Mouse (Mus musculus) CH12.LX (cell line): Measurements from ENCODE around the gene Lrch4. TPM values are rescaled to one million over a fixed set of nuclear protein-coding genes. Genes with fewer than 3 reads are reported as not detected.

Experiments used
- DNase-seq: peaks from one replicate; pipeline ENCODE4 v3.0.0-alpha.2; 2013; ENCODE audit errors: extremely low read depth
- H3K27ac ChIP-seq: 2 replicates; pipeline ENCODE4 v1.5.1; 2012; ENCODE audit warnings: low read depth, mild to moderate bottlenecking, control low read depth, moderate library complexity; ENCODE audit not compliant: insufficient read depth
- H3K27me3 ChIP-seq: replicated peaks from 2 replicates; pipeline ENCODE3; 2012; ENCODE audit warnings: inconsistent platforms
- H3K36me3 ChIP-seq, 2 experiments: replicated peaks in 1 of 2; 2 replicates each; pipeline versions ENCODE3 to v1.6.1; 2012; ENCODE audit warnings: inconsistent platforms in 1 of 2, low read length in 1 of 2, mild to moderate bottlenecking in 1 of 2, mixed read lengths in 1 of 2, moderate library complexity in 1 of 2; ENCODE audit not compliant: control insufficient read depth in 1 of 2, insufficient read depth in 1 of 2
- H3K4me1 ChIP-seq, 2 experiments: 2 replicates each; pipeline ENCODE4 v1.6.1; 2012; ENCODE audit warnings: inconsistent platforms in 1 of 2, moderate library complexity in 1 of 2; ENCODE audit not compliant: insufficient read depth in 2 of 2, control insufficient read depth in 1 of 2
- H3K4me2 ChIP-seq: 2 replicates; pipeline ENCODE4 v1.6.1; 2012; ENCODE audit warnings: low read depth, mild to moderate bottlenecking, control low read depth; ENCODE audit not compliant: poor library complexity, insufficient read depth, severe bottlenecking
- H3K4me3 ChIP-seq, 3 experiments: fragments of 150-350 bp in 1 of 3; sonication (generic) in 1 of 3; replicated peaks in 1 of 3; 2 replicates each; pipeline versions ENCODE3 to v1.5.1; 2011 to 2012; ENCODE audit warnings: low read depth in 2 of 3, low read length in 2 of 3, mild to moderate bottlenecking in 2 of 3, moderate library complexity in 2 of 3, control low read depth in 1 of 3, improper control_type of control experiment in 1 of 3, inconsistent platforms in 1 of 3, mixed read lengths in 1 of 3; ENCODE audit not compliant: poor library complexity in 1 of 3
- H3K79me2 ChIP-seq: replicated peaks from 2 replicates; pipeline ENCODE4 v1.6.1; 2012; ENCODE audit warnings: mild to moderate bottlenecking, moderate library complexity; ENCODE audit not compliant: control insufficient read depth, poor library complexity, insufficient read depth, severe bottlenecking; ENCODE audit errors: extremely low read depth
- H3K9ac ChIP-seq: 2 replicates; pipeline ENCODE4 v1.6.1; 2012; ENCODE audit warnings: low read depth, mild to moderate bottlenecking, control low read depth, moderate library complexity; ENCODE audit not compliant: insufficient read depth
- H3K9me3 ChIP-seq: replicated peaks from 2 replicates; pipeline ENCODE3; 2012; ENCODE audit warnings: low read length, inconsistent platforms, mixed read lengths
- BHLHE40 ChIP-seq: IDR thresholded peaks from 2 replicates; pipeline ENCODE4 v1.6.1; 2011; ENCODE audit warnings: mild to moderate bottlenecking, low read depth, low read length, improper control_type of control experiment
- CHD1 ChIP-seq: IDR thresholded peaks from 2 replicates; pipeline ENCODE4 v1.6.1; 2012; ENCODE audit warnings: low read depth, low read length, improper control_type of control experiment, inconsistent platforms
- CHD2 ChIP-seq: IDR thresholded peaks from 2 replicates; pipeline ENCODE4 v1.6.1; 2011; ENCODE audit warnings: low read length, improper control_type of control experiment
- CTCF ChIP-seq, 2 experiments: IDR thresholded peaks in 1 of 2; conservative IDR thresholded peaks in 1 of 2; 2 replicates each; pipeline ENCODE4 v1.5.1; 2011 to 2012; ENCODE audit warnings: low read depth in 2 of 2, low read length in 2 of 2, improper control_type of control experiment in 1 of 2, inconsistent platforms in 1 of 2, mild to moderate bottlenecking in 1 of 2, moderate library complexity in 1 of 2
- EP300 ChIP-seq: IDR thresholded peaks from 2 replicates; pipeline ENCODE4 v1.6.1; 2011; ENCODE audit warnings: low read length, improper control_type of control experiment
- GABPA ChIP-seq: IDR thresholded peaks from 2 replicates; pipeline ENCODE4 v1.6.1; 2012; ENCODE audit warnings: low read depth, low read length, improper control_type of control experiment, inconsistent platforms; ENCODE audit not compliant: insufficient replicate concordance
- HCFC1 ChIP-seq: IDR thresholded peaks from 2 replicates; pipeline ENCODE4 v1.6.1; 2012; ENCODE audit warnings: low read depth, mild to moderate bottlenecking, inconsistent platforms, low read length, improper control_type of control experiment
- IRF4 ChIP-seq: IDR thresholded peaks from 2 replicates; pipeline ENCODE4 v1.6.1; 2014; ENCODE audit warnings: low read depth, mild to moderate bottlenecking, inconsistent platforms, low read length, improper control_type of control experiment
- JUND ChIP-seq: conservative IDR thresholded peaks from 2 replicates; pipeline ENCODE4 v1.6.1; 2011; ENCODE audit warnings: low read depth, low read length, improper control_type of control experiment
- KAT2A ChIP-seq: IDR thresholded peaks from 2 replicates; pipeline ENCODE4 v1.6.1; 2012; ENCODE audit warnings: low read length, improper control_type of control experiment, inconsistent platforms; ENCODE audit not compliant: insufficient replicate concordance
- MAFK ChIP-seq: IDR thresholded peaks from 2 replicates; pipeline ENCODE4 v1.6.1; 2011; ENCODE audit warnings: low read length, improper control_type of control experiment; ENCODE audit not compliant: insufficient replicate concordance
- MAX ChIP-seq: IDR thresholded peaks from 2 replicates; pipeline ENCODE4 v1.6.1; 2011; ENCODE audit warnings: low read length, improper control_type of control experiment
- MEF2A ChIP-seq: IDR thresholded peaks from 2 replicates; pipeline ENCODE4 v1.6.1; 2014; ENCODE audit warnings: low read depth, mild to moderate bottlenecking, inconsistent platforms, low read length, improper control_type of control experiment, borderline replicate concordance
- NELFE ChIP-seq: IDR thresholded peaks from 2 replicates; pipeline ENCODE4 v1.6.1; 2011; ENCODE audit warnings: low read depth, low read length, improper control_type of control experiment
- NRF1 ChIP-seq: IDR thresholded peaks from 2 replicates; pipeline ENCODE4 v1.6.1; 2014; ENCODE audit warnings: low read depth, mild to moderate bottlenecking, inconsistent platforms, low read length, improper control_type of control experiment, moderate library complexity
- POLR2AphosphoS2 ChIP-seq: IDR thresholded peaks from 2 replicates; pipeline ENCODE4 v1.6.1; 2011; ENCODE audit warnings: low read depth, low read length, improper control_type of control experiment
- RAD21 ChIP-seq: IDR thresholded peaks from 2 replicates; pipeline ENCODE4 v1.6.1; 2011; ENCODE audit warnings: low read depth, mild to moderate bottlenecking, low read length, improper control_type of control experiment, moderate library complexity
- RCOR1 ChIP-seq: conservative IDR thresholded peaks from 2 replicates; pipeline ENCODE4 v1.6.1; 2012; ENCODE audit warnings: low read depth, mild to moderate bottlenecking, inconsistent platforms, low read length, improper control_type of control experiment
- SIN3A ChIP-seq: IDR thresholded peaks from 2 replicates; pipeline ENCODE4 v1.6.1; 2012; ENCODE audit warnings: low read length, improper control_type of control experiment, inconsistent platforms
- SMC3 ChIP-seq: IDR thresholded peaks from 2 replicates; pipeline ENCODE4 v1.6.1; 2011; ENCODE audit warnings: low read depth, low read length, improper control_type of control experiment
- TBP ChIP-seq: conservative IDR thresholded peaks from 2 replicates; pipeline ENCODE4 v1.6.1; 2011; ENCODE audit warnings: low read depth, low read length, improper control_type of control experiment
- TCF12 ChIP-seq: IDR thresholded peaks from 2 replicates; pipeline ENCODE4 v1.6.1; 2014; ENCODE audit warnings: low read depth, mild to moderate bottlenecking, inconsistent platforms, low read length, improper control_type of control experiment
- UBTF ChIP-seq: IDR thresholded peaks from 2 replicates; pipeline ENCODE4 v1.6.1; 2012; ENCODE audit warnings: low read depth, mild to moderate bottlenecking, inconsistent platforms, low read length, improper control_type of control experiment, moderate library complexity
- USF1 ChIP-seq: IDR thresholded peaks from 2 replicates; pipeline ENCODE4 v1.6.1; 2014; ENCODE audit warnings: low read depth, mild to moderate bottlenecking, inconsistent platforms, low read length, improper control_type of control experiment
- USF2 ChIP-seq: conservative IDR thresholded peaks from 2 replicates; pipeline ENCODE4 v1.6.1; 2011; ENCODE audit warnings: low read depth, low read length, improper control_type of control experiment
- ZC3H11A ChIP-seq: IDR thresholded peaks from 2 replicates; pipeline ENCODE4 v1.6.1; 2012; ENCODE audit warnings: low read depth, mild to moderate bottlenecking, inconsistent platforms, low read length, improper control_type of control experiment
- ZKSCAN1 ChIP-seq: IDR thresholded peaks from 2 replicates; pipeline ENCODE4 v1.6.1; 2012; ENCODE audit warnings: low read depth, inconsistent platforms, low read length, improper control_type of control experiment, borderline replicate concordance
- ZMIZ1 ChIP-seq: IDR thresholded peaks from 2 replicates; pipeline ENCODE4 v1.6.1; 2012; ENCODE audit warnings: low read depth, mild to moderate bottlenecking, inconsistent platforms, low read length, improper control_type of control experiment
- ZNF384 ChIP-seq: IDR thresholded peaks from 2 replicates; pipeline ENCODE4 v1.6.1; 2012; ENCODE audit warnings: low read depth, low read length, improper control_type of control experiment, inconsistent platforms
- dilution Hi-C: fragments of 300-500 bp; cut with MboI; formaldehyde crosslinking; loops from 2 replicates; pipeline ENCODE4 v1.14.3; 2020; ENCODE audit warnings: low sequenced_read_pairs; ENCODE audit not compliant: extremely low pct_unique_long_range_greater_than_20kb, extremely low pct_ligation_motif_present
- in situ Hi-C: fragments of 300-500 bp; cut with MboI; formaldehyde crosslinking; loops from 3 replicates; pipeline ENCODE4 v1.14.3; 2019; ENCODE audit warnings: low sequenced_read_pairs, low pct_ligation_motif_present, low pct_unique_long_range_greater_than_20kb, mixed read lengths
- polyA plus RNA-seq: library from polyadenylated mRNA; unstranded; fragments of >175 nt; gene quantifications from 2 replicates; pipeline ENCODE4 v1.2.1, GENCODE M21; 2012; ENCODE audit warnings: low read depth; ENCODE audit not compliant: insufficient read length
- total RNA-seq, 2 experiments: library from RNA; depleted of rRNA; stranded (reverse); fragments of 300-350 nt in 1 of 2; fragments of >200 nt in 1 of 2; gene quantifications; 2 replicates each; pipeline ENCODE4 v1.2.3; 2012 to 2014

Gene Lrch4
- total and polyA plus RNA-seq, 3 experiments: 9.9 to 62.1 (median 25.6) TPM

GRCm38 (mm10) chr5:137607860-137608653 is 20.9 kb upstream of the Lrch4 start:
- H3K9me3 ChIP-seq: no peaks in the 10 kb centered on the region
- peaks cover 0 to 38% of the 10 kb centered on the region in 2 experiments for H3K36me3 ChIP-seq
- H3K4me3 ChIP-seq: no peak overlapping the region
- H3K9ac ChIP-seq: no peak overlapping the region
- no peak overlapping the region for H3K27ac ChIP-seq
- in situ Hi-C loops: no loop called here
- H3K4me2 ChIP-seq: no peak overlapping the region
- no peak for DNase-seq
- H3K4me1 ChIP-seq: peaks cover 0 to 30% of the 10 kb centered on the region in 2 experiments; a peak in 2 of 4 replicates
- H3K27me3 ChIP-seq: no peaks in the 10 kb centered on the region
- dilution Hi-C loops: no loop called here
- no peak for TF ChIP-seq RCOR1
- TF ChIP-seq NRF1: no peak
- TF ChIP-seq TBP: no peak
- TF ChIP-seq USF2: no peak
- no peak for TF ChIP-seq MEF2A
- no peak for TF ChIP-seq BHLHE40
- TF ChIP-seq CHD1: no peak
- TF ChIP-seq RAD21: no peak
- no peak for TF ChIP-seq UBTF
- TF ChIP-seq SIN3A: no peak
- TF ChIP-seq GABPA: no peak
- TF ChIP-seq USF1: no peak
- TF ChIP-seq ZMIZ1: no peak
- no peak for TF ChIP-seq HCFC1
- TF ChIP-seq IRF4: no peak
- no peak for TF ChIP-seq ZKSCAN1
- TF ChIP-seq MAX: no peak
- TF ChIP-seq POLR2AphosphoS2: no peak
- no peak for TF ChIP-seq EP300
- H3K79me2 ChIP-seq: peaks cover 3% of the 10 kb centered on the region; the same call in 1 of the 2 replicates

DNA sequence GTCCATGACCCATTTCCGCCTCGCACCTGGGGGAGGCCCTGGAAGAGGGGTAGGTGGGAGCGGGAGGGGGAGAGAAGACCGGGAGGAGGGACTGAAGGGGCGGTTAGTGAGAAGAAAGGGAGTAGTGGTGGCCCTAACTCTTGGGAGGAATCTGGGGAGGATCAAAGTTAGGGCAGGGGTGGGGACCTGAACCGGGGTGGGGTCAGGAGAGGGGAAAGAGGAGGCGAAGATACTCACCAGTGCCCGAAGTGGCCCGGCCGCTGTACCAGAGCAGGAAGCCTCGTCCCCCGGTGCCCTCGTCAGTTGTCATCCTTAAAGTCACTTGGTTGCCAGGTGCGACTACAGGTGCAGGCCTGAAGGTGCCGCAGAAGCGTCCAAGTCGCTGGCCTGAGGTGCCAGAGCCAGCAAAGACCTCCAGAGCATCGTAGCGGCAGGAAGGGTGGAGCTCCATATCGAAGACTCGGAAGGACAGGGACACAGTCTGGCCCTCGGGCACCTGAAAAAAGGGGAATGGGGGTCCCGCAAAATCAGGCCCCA is 20.2 kb upstream of the Lrch4 start:
- Histone ChIP-seq H3K27me3 (no peaks in the 10 kb centered on the region), H3K4me3 (no peak overlapping the region), H3K9ac (no peak overlapping the region), H3K4me1 (peaks cover 0 to 23% of the 10 kb centered on the region in 2 experiments; a peak in 2 of 4 replicates), H3K36me3 (peaks cover 0 to 38% of the 10 kb centered on the region in 2 experiments), H3K9me3 (no peaks in the 10 kb centered on the region), H3K27ac (no peak overlapping the region), H3K4me2 (no peak overlapping the region), H3K79me2 (no peaks in the 10 kb centered on the region; the same call in 1 of the 2 replicates)
- DNase-seq: no peak
- dilution Hi-C loops (no loop called here), in situ Hi-C loops (no loop called here)
- TF ChIP-seq KAT2A: no peak
- TF ChIP-seq SMC3: no peak
- TF ChIP-seq ZC3H11A: no peak
- no peak for TF ChIP-seq MAX
- TF ChIP-seq CHD2: no peak
- no peak for TF ChIP-seq TCF12
- TF ChIP-seq JUND: no peak
- TF ChIP-seq ZNF384: no peak
- TF ChIP-seq CTCF (conservative IDR thresholded peaks at IDR 0.05 in 1 of 2, IDR thresholded peaks at IDR 0.05 in 1 of 2; ENCODE audit: low read depth in 2 of 2, low read length in 2 of 2): no peak
- TF ChIP-seq NELFE: no peak
- TF ChIP-seq MAFK: no peak
